8 mouse cellular contexts compared by ENCODE assay signal in genomic region chr10:71237516-71238239, GRCm38 (mm10). TPM values are rescaled to one million over a fixed set of nuclear protein-coding genes. Genes with fewer than 3 reads are reported as not detected.
A peak's percentile ranks its signal among the peaks of the same experiment; 100 is the strongest.
DNase-seq lines count a peak whose midpoint lies in the region; ATAC-seq and TF ChIP-seq lines count a peak whose summit lies in the region.

No protein-coding gene starts in this region.

- intact Hi-C loops in heart, postnatal 25 days (cut with DNase I) = loop anchor here (2.0 kb wide), 1 partner anchor 47 kb away; the partner anchor contains the start of gene Ube2d1

- no peak; the same call in 1 of the 2 replicates for TF ChIP-seq EP300 in ES-Bruce4 (IDR thresholded peaks at IDR 0.05; ENCODE audit: insufficient read depth, low read depth, low read length)

- peaks cover 27% of the 10 kb centered on the region for H3K36me3 ChIP-seq in ES-Bruce4 (ENCODE audit: control insufficient read depth, insufficient read depth, low read length, poor library complexity, severe bottlenecking)
- H3K36me3 ChIP-seq in forebrain, embryonic 14.5 days (ENCODE audit: control insufficient read depth, insufficient read depth, low read length) = peaks cover 26% of the 10 kb centered on the region

- H3K9me3 ChIP-seq in ES-Bruce4 (replicated peaks; ENCODE audit: control insufficient read depth, insufficient read depth, low read length, poor library complexity, severe bottlenecking) = no peaks in the 10 kb centered on the region
- no peaks in the 10 kb centered on the region for H3K9me3 ChIP-seq in forebrain, embryonic 14.5 days (replicated peaks; ENCODE audit: control insufficient read depth, low read length)

- peak overlapping the region; percentile 66 for H3K27ac ChIP-seq in ES-Bruce4 (ENCODE audit: insufficient read depth, low read length)
- H3K27ac ChIP-seq in forebrain, embryonic 14.5 days (ENCODE audit: low read depth, low read length) = peak overlapping the region; percentile 64; the same call in 1 of the 2 replicates

- WGBS in forebrain, embryonic 14.5 days = under 1% methylated on average over 61 of the region's 68 CpGs
- WGBS in lung, adult 2 months = under 1% methylated on average over 68 of the region's 68 CpGs

- peak; percentile 60 for TF ChIP-seq POLR2A in ES-Bruce4 (IDR thresholded peaks at IDR 0.05; ENCODE audit: insufficient read depth, low read length)
- TF ChIP-seq POLR2A in lung, adult 2 months (IDR thresholded peaks at IDR 0.05; ENCODE audit: borderline replicate concordance, extremely low read depth, low read depth, low read length) = peak; percentile 81

- peak overlapping the region; percentile 66 for H3K4me2 ChIP-seq in forebrain, embryonic 14.5 days (ENCODE audit: low read length)

- H3K9ac ChIP-seq in ES-Bruce4 (ENCODE audit: low read depth, poor library complexity, severe bottlenecking) = peak overlapping the region; percentile 83
- H3K9ac ChIP-seq in forebrain, embryonic 14.5 days (ENCODE audit: low read length) = peak overlapping the region; percentile 90

- no peak for TF ChIP-seq CTCF in ES-Bruce4 (IDR thresholded peaks at IDR 0.05; ENCODE audit: low read depth, low read length)
- TF ChIP-seq CTCF in lung, adult 2 months (IDR thresholded peaks at IDR 0.05; ENCODE audit: insufficient read depth, low read length) = no peak

- ATAC-seq in cerebellum, adult (ENCODE audit: insufficient number of reproducible peaks, low FRiP score, low TSS enrichment) = peak; percentile 94
- ATAC-seq in forebrain, embryonic 14.5 days = peak; percentile 99
- ATAC-seq in neutrophil, adult 5-6 weeks (ENCODE audit: extremely low read depth, insufficient number of reproducible peaks, low FRiP score, poor library complexity, severe bottlenecking) = peak; percentile 76

- no peaks in the 10 kb centered on the region for H3K27me3 ChIP-seq in ES-Bruce4 (ENCODE audit: control insufficient read depth, insufficient read depth, low read length, poor library complexity, severe bottlenecking)
- H3K27me3 ChIP-seq in forebrain, embryonic 14.5 days (replicated peaks; ENCODE audit: control insufficient read depth, insufficient read depth, low read length) = no peaks in the 10 kb centered on the region

- peak overlapping the region; percentile 85 for H3K4me3 ChIP-seq in ES-Bruce4 (ENCODE audit: low read depth, low read length)
- peak overlapping the region; percentile 82 for H3K4me3 ChIP-seq in forebrain, embryonic 14.5 days (ENCODE audit: low read depth, low read length)
- peak overlapping the region; percentile 93 for H3K4me3 ChIP-seq in lung, adult 2 months (replicated peaks; ENCODE audit: extremely low read depth, low read depth, low read length)

- H3K4me1 ChIP-seq in ES-Bruce4 (ENCODE audit: control insufficient read depth, insufficient read depth, low read length) = no peaks in the 10 kb centered on the region
- H3K4me1 ChIP-seq in forebrain, embryonic 14.5 days (ENCODE audit: control insufficient read depth, insufficient read depth, low read length) = peaks cover 3% of the 10 kb centered on the region; the same call in 1 of the 2 replicates
- H3K4me1 ChIP-seq in lung, adult 2 months (ENCODE audit: control insufficient read depth, insufficient read depth, low read length) = peaks cover 4% of the 10 kb centered on the region; the same call in 1 of the 2 replicates

- peak; percentile 97 for DNase-seq in forebrain, embryonic 14.5 days (ENCODE audit: low spot score)
- peak; percentile 92 for DNase-seq in heart, postnatal 25 days (ENCODE audit: low spot score)
- DNase-seq in layer of hippocampus, adult 18-20 months (ENCODE audit: low spot score in 2 of 2) = peak; percentile 94 to 95
- DNase-seq in lung, adult 2 months = peak; percentile 95
- DNase-seq in thymus, adult 18-20 months = peak; percentile 96 to 97

RNA-seq across cellular contexts. Expression of gene Tfam, which starts 0.4 kb away (rescaled TPM):
- polyA plus RNA-seq in ES-Bruce4 (2011; ENCODE audit: insufficient read depth, insufficient read length, low read depth, missing spikeins) = 93.6 and 112 TPM in 2 replicates
- 56.8 and 67.0 TPM in 2 replicates for polyA plus RNA-seq in forebrain, embryonic 14.5 days (2014; fragmentation: Nextera tagmentation; extraction: Ambion mirVana)
- total RNA-seq in heart, postnatal 25 days (2021) = 10 to 100 TPM; 62.7 TPM
- 10 to 100 TPM; 37.4 to 44.4 TPM for total RNA-seq in layer of hippocampus, adult 18-20 months (2021)
- 4.5 and 5.1 TPM in 2 replicates for polyA plus RNA-seq in lung, adult 2 months (2012; rRNA removed)
- total RNA-seq in neutrophil, adult 5-6 weeks (2017) = 83.7 and 91.0 TPM in 2 replicates

RNA-seq across cellular contexts. Expression of gene Ube2d1, which starts 47.4 kb away (rescaled TPM):
- 66.7 and 71.4 TPM in 2 replicates for polyA plus RNA-seq in ES-Bruce4 (2011; ENCODE audit: insufficient read depth, insufficient read length, low read depth, missing spikeins)
- polyA plus RNA-seq in forebrain, embryonic 14.5 days (2014; fragmentation: Nextera tagmentation; extraction: Ambion mirVana) = 239 and 264 TPM in 2 replicates
- total RNA-seq in heart, postnatal 25 days (2021) = 10 to 100 TPM; 46.5 to 53.1 TPM
- total RNA-seq in layer of hippocampus, adult 18-20 months (2021) = 10 to 100 TPM; 49.2 TPM
- 31.4 and 34.3 TPM in 2 replicates for polyA plus RNA-seq in lung, adult 2 months (2012; rRNA removed)
- 60.8 and 66.4 TPM in 2 replicates for total RNA-seq in neutrophil, adult 5-6 weeks (2017)

Comparison
In these comparisons a context has a peak if more than half of its experiments do, and no peak if none do; other contexts are left out.
1. Peak in every context shown above with its lines: DNase-seq, ATAC-seq, H3K4me3 ChIP-seq and H3K27ac ChIP-seq.